Mouse (Mus musculus): ENCODE measurements around the gene Slc35a1. TPM values are rescaled to one million over a fixed set of nuclear protein-coding genes. Genes with fewer than 3 reads are reported as not detected.
"Not testable (repeated sequence)": the region's sequence is repeated elsewhere in the genome, so short reads cannot be mapped to it uniquely, and the experiment has no call there.

The Slc35a1 gene
- polyA plus RNA-seq (2012; fragmentation: generic; extraction: Trizol): 15.0 TPM

GRCm38 (mm10) chr4:34686874-34687567, at the start of gene Slc35a1:
Gene Slc35a1 (minus strand): TSS chr4:34687438.
- Histone ChIP-seq H3K36me3 (ENCODE audit: control insufficient read depth, insufficient read depth) (no peaks in the 10 kb centered on the region), H3K79me2 (ENCODE audit: control insufficient read depth, insufficient read depth) (peaks cover 6% of the 10 kb centered on the region), H3K4me2 (ENCODE audit: low read depth) (peak within 1 kb of the TSS; percentile 78), H3K27me3 (ENCODE audit: control insufficient read depth, insufficient read depth, insufficient read length) (no peaks in the 10 kb centered on the region), H3ac (ENCODE audit: control insufficient read depth, insufficient read length) (peak within 1 kb of the TSS; percentile 11), H3K4me3 (peak within 1 kb of the TSS; percentile 46)
- no peak for TF ChIP-seq REST (IDR thresholded peaks at IDR 0.05; ENCODE audit: insufficient read depth, insufficient read length)
- TF ChIP-seq TCF12 (IDR thresholded peaks at IDR 0.05; ENCODE audit: insufficient read depth, poor library complexity, severe bottlenecking): no peak
- no peak for TF ChIP-seq CEBPB (IDR thresholded peaks at IDR 0.05; ENCODE audit: insufficient read depth, poor library complexity, severe bottlenecking)
- peak; percentile 81 for TF ChIP-seq POLR2AphosphoS2 (IDR thresholded peaks at IDR 0.05; ENCODE audit: insufficient read length, low read depth)
- TF ChIP-seq TCF3 (IDR thresholded peaks at IDR 0.05; ENCODE audit: insufficient read length, low read depth): no peak
- no peak for TF ChIP-seq SRF (IDR thresholded peaks at IDR 0.05; ENCODE audit: control insufficient read depth, insufficient read length, low read depth)
- TF ChIP-seq MYOG (IDR thresholded peaks at IDR 0.05; ENCODE audit: control insufficient read depth in 1 of 3, insufficient read depth in 1 of 3, insufficient read length in 2 of 3, low read depth in 2 of 3): peak in 1 of 3 experiments; percentile 43
- TF ChIP-seq MYOD1 (IDR thresholded peaks at IDR 0.05; ENCODE audit: control insufficient read depth in 1 of 3, insufficient read length in 2 of 3, low read depth in 2 of 3): no peak
- TF ChIP-seq E2F4 (IDR thresholded peaks at IDR 0.05; ENCODE audit: insufficient read depth): peak; percentile 4
- no peak for TF ChIP-seq MAX (IDR thresholded peaks at IDR 0.05; ENCODE audit: low read depth)
- TF ChIP-seq POLR2A (IDR thresholded peaks at IDR 0.05; ENCODE audit: insufficient read length, low read depth): peak; percentile 70
- no peak for TF ChIP-seq USF1 (IDR thresholded peaks at IDR 0.05; ENCODE audit: low read depth)

- no peaks in the 10 kb centered on the region for H3K79me2 ChIP-seq (ENCODE audit: control insufficient read depth, insufficient read depth)
- peaks cover 10% of the 10 kb centered on the region for H3K27me3 ChIP-seq (ENCODE audit: control insufficient read depth, insufficient read depth, insufficient read length)
- H3K4me2 ChIP-seq (ENCODE audit: low read depth): no peak overlapping the region
- H3K4me3 ChIP-seq: no peak overlapping the region
- H3ac ChIP-seq (ENCODE audit: control insufficient read depth, insufficient read length): no peak overlapping the region
- TF ChIP-seq TCF3 (IDR thresholded peaks at IDR 0.05; ENCODE audit: insufficient read length, low read depth) (no peak), REST (IDR thresholded peaks at IDR 0.05; ENCODE audit: insufficient read depth, insufficient read length) (no peak), MYOD1 (IDR thresholded peaks at IDR 0.05; ENCODE audit: control insufficient read depth in 1 of 3, insufficient read length in 2 of 3, low read depth in 2 of 3) (no peak), POLR2AphosphoS2 (IDR thresholded peaks at IDR 0.05; ENCODE audit: insufficient read length, low read depth) (no peak), E2F4 (IDR thresholded peaks at IDR 0.05; ENCODE audit: insufficient read depth) (no peak), MYOG (IDR thresholded peaks at IDR 0.05; ENCODE audit: control insufficient read depth in 1 of 3, insufficient read depth in 1 of 3, insufficient read length in 2 of 3, low read depth in 2 of 3) (no peak), CEBPB (IDR thresholded peaks at IDR 0.05; ENCODE audit: insufficient read depth, poor library complexity, severe bottlenecking) (no peak), POLR2A (IDR thresholded peaks at IDR 0.05; ENCODE audit: insufficient read length, low read depth) (no peak)
- no peaks in the 10 kb centered on the region for H3K36me3 ChIP-seq (ENCODE audit: control insufficient read depth, insufficient read depth)
Observed at GRCm38 (mm10) chr4:34734461-34734860, 47.2 kb upstream of the Slc35a1 start.

GRCm38 (mm10) chr4:34733415-34733814, 46.2 kb upstream of the Slc35a1 start:
- H3K4me3 ChIP-seq; H3K27me3 ChIP-seq (ENCODE audit: control insufficient read depth, insufficient read depth, insufficient read length); H3K36me3 ChIP-seq (ENCODE audit: control insufficient read depth, insufficient read depth); H3K79me2 ChIP-seq (ENCODE audit: control insufficient read depth, insufficient read depth); H3ac ChIP-seq (ENCODE audit: control insufficient read depth, insufficient read length); H3K4me2 ChIP-seq (ENCODE audit: low read depth): not testable (repeated sequence)

- Histone ChIP-seq H3K4me2 (ENCODE audit: low read depth) (peak within 1 kb of the TSS; percentile 78), H3K36me3 (ENCODE audit: control insufficient read depth, insufficient read depth) (no peaks in the 10 kb centered on the region), H3K27me3 (ENCODE audit: control insufficient read depth, insufficient read depth, insufficient read length) (no peaks in the 10 kb centered on the region), H3ac (ENCODE audit: control insufficient read depth, insufficient read length) (no peak within 1 kb of the TSS), H3K79me2 (ENCODE audit: control insufficient read depth, insufficient read depth) (no peaks in the 10 kb centered on the region), H3K4me3 (no peak within 1 kb of the TSS)
- TF ChIP-seq REST (IDR thresholded peaks at IDR 0.05; ENCODE audit: insufficient read depth, insufficient read length): no peak
Observed at GRCm38 (mm10) chr4:34729851-34730341, 42.7 kb upstream of the Slc35a1 start, which contains the start of gene Cfap206. Gene Cfap206 (minus strand): TSS chr4:34730206.

GRCm38 (mm10) chr4:34725710-34726109, 38.5 kb upstream of the Slc35a1 start:
- H3K4me3 ChIP-seq; H3K36me3 ChIP-seq (ENCODE audit: control insufficient read depth, insufficient read depth); H3K79me2 ChIP-seq (ENCODE audit: control insufficient read depth, insufficient read depth); H3ac ChIP-seq (ENCODE audit: control insufficient read depth, insufficient read length); H3K27me3 ChIP-seq (ENCODE audit: control insufficient read depth, insufficient read depth, insufficient read length); H3K4me2 ChIP-seq (ENCODE audit: low read depth): not testable (repeated sequence)

GRCm38 (mm10) chr4:34724306-34724705, 37.1 kb upstream of the Slc35a1 start:
- Histone ChIP-seq H3K27me3 (ENCODE audit: control insufficient read depth, insufficient read depth, insufficient read length) (no peaks in the 10 kb centered on the region), H3K79me2 (ENCODE audit: control insufficient read depth, insufficient read depth) (no peaks in the 10 kb centered on the region), H3K4me3 (no peak overlapping the region), H3K36me3 (ENCODE audit: control insufficient read depth, insufficient read depth) (no peaks in the 10 kb centered on the region), H3K4me2 (ENCODE audit: low read depth) (no peak overlapping the region), H3ac (ENCODE audit: control insufficient read depth, insufficient read length) (no peak overlapping the region)
- TF ChIP-seq TCF12 (IDR thresholded peaks at IDR 0.05; ENCODE audit: insufficient read depth, poor library complexity, severe bottlenecking): no peak
- TF ChIP-seq REST (IDR thresholded peaks at IDR 0.05; ENCODE audit: insufficient read depth, insufficient read length): no peak
- TF ChIP-seq MYOG (IDR thresholded peaks at IDR 0.05; ENCODE audit: control insufficient read depth in 1 of 3, insufficient read depth in 1 of 3, insufficient read length in 2 of 3, low read depth in 2 of 3): no peak
- TF ChIP-seq E2F4 (IDR thresholded peaks at IDR 0.05; ENCODE audit: insufficient read depth): no peak
- TF ChIP-seq POLR2A (IDR thresholded peaks at IDR 0.05; ENCODE audit: insufficient read length, low read depth): no peak
- no peak for TF ChIP-seq POLR2AphosphoS2 (IDR thresholded peaks at IDR 0.05; ENCODE audit: insufficient read length, low read depth)
- no peak for TF ChIP-seq CEBPB (IDR thresholded peaks at IDR 0.05; ENCODE audit: insufficient read depth, poor library complexity, severe bottlenecking)
- TF ChIP-seq SRF (IDR thresholded peaks at IDR 0.05; ENCODE audit: control insufficient read depth, insufficient read length, low read depth): no peak
- no peak for TF ChIP-seq MAX (IDR thresholded peaks at IDR 0.05; ENCODE audit: low read depth)
- TF ChIP-seq MYOD1 (IDR thresholded peaks at IDR 0.05; ENCODE audit: control insufficient read depth in 1 of 3, insufficient read length in 2 of 3, low read depth in 2 of 3): no peak
- no peak for TF ChIP-seq USF1 (IDR thresholded peaks at IDR 0.05; ENCODE audit: low read depth)
- no peak for TF ChIP-seq TCF3 (IDR thresholded peaks at IDR 0.05; ENCODE audit: insufficient read length, low read depth)
